Mouse (Mus musculus): ENCODE measurements at regions not wholly inside any gene's neighbourhood (a gene's known extent, or its start where the extent isn't known, plus 50 kb on each side); places are given as distances from the start of the nearest gene placed in this dataset.

DNA sequence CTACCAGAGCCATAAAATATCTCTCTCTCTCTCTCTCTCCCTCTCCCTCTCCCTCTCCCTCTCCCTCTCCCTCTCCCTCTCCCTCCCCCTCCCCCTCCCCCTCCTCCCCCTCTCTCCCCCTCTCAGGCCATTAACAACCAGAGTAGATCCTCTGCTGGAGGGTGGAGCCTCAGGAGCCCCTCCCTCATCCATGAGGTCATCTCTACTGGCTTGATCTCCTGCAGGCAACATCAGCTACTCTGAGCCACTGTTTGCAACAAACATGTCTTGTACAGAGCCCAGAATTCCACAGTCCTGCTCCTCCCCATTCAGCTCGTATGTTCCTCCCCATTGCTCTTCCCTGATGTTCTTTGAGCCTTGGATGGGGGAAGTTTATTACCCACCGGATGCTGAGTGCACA is 270.3 kb upstream of the Tmem132c start:
- TF ChIP-seq CTCF (IDR thresholded peaks at IDR 0.05; ENCODE audit: extremely low read depth, insufficient read length, insufficient replicate concordance, low read depth, low read length) (no peak), POLR2A (IDR thresholded peaks at IDR 0.05; ENCODE audit: low read depth, low read length) (no peak)

Measured in small intestine, adult 2 months (tissue).